Mouse (Mus musculus): ENCODE data around the gene Odf3l1. TPM values are rescaled to one million over a fixed set of nuclear protein-coding genes. Genes with fewer than 3 reads are reported as not detected.

Odf3l1 gene
- polyA plus RNA-seq, 1 experiment from 2014 or later = 1.7 TPM

GRCm38 (mm10) chr9:56876784-56877183 is 12.3 kb upstream of the Odf3l1 start:
- H3K36me3 ChIP-seq (ENCODE audit: control insufficient read depth, insufficient read depth, low read length) = no peaks in the 10 kb centered on the region
- H3K9me3 ChIP-seq (ENCODE audit: control insufficient read depth, low read length) = no peaks in the 10 kb centered on the region
- DNase-seq (ENCODE audit: low spot score) = peak; percentile 77
- no peak overlapping the region for H3K4me2 ChIP-seq (ENCODE audit: low read depth, low read length)
- H3K27me3 ChIP-seq (replicated peaks; ENCODE audit: control insufficient read depth, insufficient read depth, low read length) = no peaks in the 10 kb centered on the region
- ATAC-seq (ENCODE audit: low read depth) = peak; percentile 23
- peaks cover 13% of the 10 kb centered on the region for H3K4me1 ChIP-seq (ENCODE audit: control insufficient read depth, insufficient read depth, low read length)
- no peak overlapping the region for H3K4me3 ChIP-seq (ENCODE audit: low read depth, low read length)
- WGBS = 32% methylated on average over 9 of the region's 9 CpGs
- no peak overlapping the region; the same call in 1 of the 2 replicates for H3K9ac ChIP-seq (ENCODE audit: low read depth, low read length)
- peak overlapping the region; percentile 22; the same call in 1 of the 2 replicates for H3K27ac ChIP-seq (replicated peaks; ENCODE audit: low read depth, low read length)

GRCm38 (mm10) chr9:56873097-56873496 is 8.6 kb upstream of the Odf3l1 start:
- Histone ChIP-seq H3K9ac (ENCODE audit: low read depth, low read length) (no peak overlapping the region), H3K4me3 (ENCODE audit: low read depth, low read length) (no peak overlapping the region), H3K4me1 (ENCODE audit: control insufficient read depth, insufficient read depth, low read length) (peaks cover 48% of the 10 kb centered on the region), H3K27me3 (replicated peaks; ENCODE audit: control insufficient read depth, insufficient read depth, low read length) (no peaks in the 10 kb centered on the region), H3K27ac (replicated peaks; ENCODE audit: low read depth, low read length) (no peak overlapping the region), H3K4me2 (ENCODE audit: low read depth, low read length) (no peak overlapping the region), H3K9me3 (ENCODE audit: control insufficient read depth, low read length) (no peaks in the 10 kb centered on the region), H3K36me3 (ENCODE audit: control insufficient read depth, insufficient read depth, low read length) (no peaks in the 10 kb centered on the region)
- ATAC-seq (ENCODE audit: low read depth) (no peak), DNase-seq (ENCODE audit: low spot score) (no peak)
- WGBS = 61% methylated on average over 1 of the region's 1 CpGs

GRCm38 (mm10) chr9:56872105-56872903 is 7.8 kb upstream of the Odf3l1 start:
- H3K9ac ChIP-seq (ENCODE audit: low read depth, low read length) = no peak overlapping the region
- H3K4me3 ChIP-seq (ENCODE audit: low read depth, low read length) = no peak overlapping the region
- no peaks in the 10 kb centered on the region for H3K27me3 ChIP-seq (replicated peaks; ENCODE audit: control insufficient read depth, insufficient read depth, low read length)
- peaks cover 56% of the 10 kb centered on the region for H3K4me1 ChIP-seq (ENCODE audit: control insufficient read depth, insufficient read depth, low read length)
- no peaks in the 10 kb centered on the region for H3K36me3 ChIP-seq (ENCODE audit: control insufficient read depth, insufficient read depth, low read length)
- no peak overlapping the region for H3K4me2 ChIP-seq (ENCODE audit: low read depth, low read length)
- DNase-seq (ENCODE audit: low spot score) (no peak), ATAC-seq (ENCODE audit: low read depth) (no peak)
- peak overlapping the region; percentile 39 for H3K27ac ChIP-seq (replicated peaks; ENCODE audit: low read depth, low read length)
- no peaks in the 10 kb centered on the region for H3K9me3 ChIP-seq (ENCODE audit: control insufficient read depth, low read length)
- 74% methylated on average over 5 of the region's 5 CpGs for WGBS

- no peak for ATAC-seq (ENCODE audit: low read depth)
- no peak overlapping the region for H3K9ac ChIP-seq (ENCODE audit: low read depth, low read length)
- 30% methylated on average over 5 of the region's 5 CpGs for WGBS
- H3K4me3 ChIP-seq (ENCODE audit: low read depth, low read length) = no peak overlapping the region
- peaks cover 62% of the 10 kb centered on the region for H3K4me1 ChIP-seq (ENCODE audit: control insufficient read depth, insufficient read depth, low read length)
- H3K9me3 ChIP-seq (ENCODE audit: control insufficient read depth, low read length) = no peaks in the 10 kb centered on the region
- no peaks in the 10 kb centered on the region for H3K27me3 ChIP-seq (replicated peaks; ENCODE audit: control insufficient read depth, insufficient read depth, low read length)
- no peak for DNase-seq (ENCODE audit: low spot score)
- no peak overlapping the region for H3K4me2 ChIP-seq (ENCODE audit: low read depth, low read length)
- H3K36me3 ChIP-seq (ENCODE audit: control insufficient read depth, insufficient read depth, low read length) = no peaks in the 10 kb centered on the region
- H3K27ac ChIP-seq (replicated peaks; ENCODE audit: low read depth, low read length) = peak overlapping the region; percentile 39
These were observed 6.7 kb upstream of the Odf3l1 start for GRCm38 (mm10) chr9:56871191-56871590.

- 62% methylated on average over 10 of the region's 10 CpGs for WGBS
- Histone ChIP-seq H3K4me2 (ENCODE audit: low read depth, low read length) (no peak overlapping the region), H3K9me3 (ENCODE audit: control insufficient read depth, low read length) (no peaks in the 10 kb centered on the region), H3K27ac (replicated peaks; ENCODE audit: low read depth, low read length) (peak overlapping the region; percentile 39; the same call in 1 of the 2 replicates), H3K9ac (ENCODE audit: low read depth, low read length) (no peak overlapping the region), H3K4me1 (ENCODE audit: control insufficient read depth, insufficient read depth, low read length) (peaks cover 65% of the 10 kb centered on the region), H3K36me3 (ENCODE audit: control insufficient read depth, insufficient read depth, low read length) (no peaks in the 10 kb centered on the region), H3K4me3 (ENCODE audit: low read depth, low read length) (no peak overlapping the region), H3K27me3 (replicated peaks; ENCODE audit: control insufficient read depth, insufficient read depth, low read length) (no peaks in the 10 kb centered on the region)
- DNase-seq (ENCODE audit: low spot score) (no peak), ATAC-seq (ENCODE audit: low read depth) (no peak)
These were observed 6.3 kb upstream of the Odf3l1 start for GRCm38 (mm10) chr9:56870778-56871177.

GRCm38 (mm10) chr9:56869552-56869951 is 5.1 kb upstream of the Odf3l1 start:
- H3K4me3 ChIP-seq (ENCODE audit: low read depth, low read length) = no peak overlapping the region
- H3K27ac ChIP-seq (replicated peaks; ENCODE audit: low read depth, low read length) = no peak overlapping the region
- H3K27me3 ChIP-seq (replicated peaks; ENCODE audit: control insufficient read depth, insufficient read depth, low read length) = no peaks in the 10 kb centered on the region
- no peak for ATAC-seq (ENCODE audit: low read depth)
- no peaks in the 10 kb centered on the region for H3K36me3 ChIP-seq (ENCODE audit: control insufficient read depth, insufficient read depth, low read length)
- no peak overlapping the region for H3K9ac ChIP-seq (ENCODE audit: low read depth, low read length)
- peaks cover 70% of the 10 kb centered on the region for H3K4me1 ChIP-seq (ENCODE audit: control insufficient read depth, insufficient read depth, low read length)
- 64% methylated on average over 13 of the region's 13 CpGs for WGBS
- H3K4me2 ChIP-seq (ENCODE audit: low read depth, low read length) = no peak overlapping the region
- no peaks in the 10 kb centered on the region for H3K9me3 ChIP-seq (ENCODE audit: control insufficient read depth, low read length)
- peak; percentile 34 for DNase-seq (ENCODE audit: low spot score)

- H3K36me3 ChIP-seq (ENCODE audit: control insufficient read depth, insufficient read depth, low read length) = no peaks in the 10 kb centered on the region
These were observed 3.8 kb upstream of the Odf3l1 start for GRCm38 (mm10) chr9:56868292-56868691.

GRCm38 (mm10) chr9:56866430-56866829 is 2.0 kb upstream of the Odf3l1 start:
- peak overlapping the region; percentile 71 for H3K4me2 ChIP-seq (ENCODE audit: low read depth, low read length)
- H3K4me3 ChIP-seq (ENCODE audit: low read depth, low read length) = peak overlapping the region; percentile 57
- no peak overlapping the region for H3K27ac ChIP-seq (replicated peaks; ENCODE audit: low read depth, low read length)
- peaks cover 76% of the 10 kb centered on the region for H3K4me1 ChIP-seq (ENCODE audit: control insufficient read depth, insufficient read depth, low read length)
- peak overlapping the region; percentile 77; the same call in 1 of the 2 replicates for H3K9ac ChIP-seq (ENCODE audit: low read depth, low read length)
- no peaks in the 10 kb centered on the region for H3K27me3 ChIP-seq (replicated peaks; ENCODE audit: control insufficient read depth, insufficient read depth, low read length)
- no peaks in the 10 kb centered on the region for H3K36me3 ChIP-seq (ENCODE audit: control insufficient read depth, insufficient read depth, low read length)
- DNase-seq (ENCODE audit: low spot score) (no peak), ATAC-seq (ENCODE audit: low read depth) (no peak)
- no peaks in the 10 kb centered on the region for H3K9me3 ChIP-seq (ENCODE audit: control insufficient read depth, low read length)
- WGBS = 80% methylated on average over 5 of the region's 5 CpGs

More at GRCm38 (mm10) chr9:56868292-56868691, 3.8 kb upstream of the Odf3l1 start:
- peak overlapping the region; percentile 73 for H3K27ac ChIP-seq (replicated peaks; ENCODE audit: low read depth, low read length)
- DNase-seq (ENCODE audit: low spot score) (peak; percentile 96), ATAC-seq (ENCODE audit: low read depth) (peak; percentile 88)
- peak overlapping the region; percentile 71 for H3K4me2 ChIP-seq (ENCODE audit: low read depth, low read length)
- peak overlapping the region; percentile 10; the same call in 1 of the 2 replicates for H3K4me3 ChIP-seq (ENCODE audit: low read depth, low read length)
- no peaks in the 10 kb centered on the region for H3K9me3 ChIP-seq (ENCODE audit: control insufficient read depth, low read length)
- peaks cover 82% of the 10 kb centered on the region for H3K4me1 ChIP-seq (ENCODE audit: control insufficient read depth, insufficient read depth, low read length)
- 3% methylated on average over 5 of the region's 6 CpGs for WGBS
- H3K27me3 ChIP-seq (replicated peaks; ENCODE audit: control insufficient read depth, insufficient read depth, low read length) = no peaks in the 10 kb centered on the region
- peak overlapping the region; percentile 46 for H3K9ac ChIP-seq (ENCODE audit: low read depth, low read length)

Data from embryonic facial prominence, embryonic 14.5 days (tissue).